Mouse (Mus musculus) stomach, postnatal 0 days (tissue): ENCODE measurements at regions not wholly inside any gene's neighbourhood (a gene's known extent, or its start where the extent isn't known, plus 50 kb on each side); places are given as distances from the start of the nearest gene placed in this dataset.

Source experiments
- CTCF ChIP-seq: IDR thresholded peaks from 2 replicates; pipeline ENCODE4 v1.5.1; 2016; ENCODE audit warnings: antibody characterized with exemption, low read depth, mild to moderate bottlenecking, moderate library complexity
- EP300 ChIP-seq: optimal IDR thresholded peaks from 2 replicates; pipeline ENCODE3; 2016; ENCODE audit warnings: antibody characterized with exemption

- TF ChIP-seq EP300 (no peak), CTCF (no peak)
These were observed 246.9 kb upstream of the Usp25 start for GRCm38 (mm10) chr16:76766636-76767035.
